Mouse (Mus musculus) lung, adult 18-20 months (tissue): ENCODE measurements around the gene Supt5.

Experiments used
- DNase-seq, 2 experiments: peaks; one replicate each; pipeline ENCODE4 v3.0.0; 2022; ENCODE audit warnings: mixed read lengths in 2 of 2

The Supt5 gene

DNA sequence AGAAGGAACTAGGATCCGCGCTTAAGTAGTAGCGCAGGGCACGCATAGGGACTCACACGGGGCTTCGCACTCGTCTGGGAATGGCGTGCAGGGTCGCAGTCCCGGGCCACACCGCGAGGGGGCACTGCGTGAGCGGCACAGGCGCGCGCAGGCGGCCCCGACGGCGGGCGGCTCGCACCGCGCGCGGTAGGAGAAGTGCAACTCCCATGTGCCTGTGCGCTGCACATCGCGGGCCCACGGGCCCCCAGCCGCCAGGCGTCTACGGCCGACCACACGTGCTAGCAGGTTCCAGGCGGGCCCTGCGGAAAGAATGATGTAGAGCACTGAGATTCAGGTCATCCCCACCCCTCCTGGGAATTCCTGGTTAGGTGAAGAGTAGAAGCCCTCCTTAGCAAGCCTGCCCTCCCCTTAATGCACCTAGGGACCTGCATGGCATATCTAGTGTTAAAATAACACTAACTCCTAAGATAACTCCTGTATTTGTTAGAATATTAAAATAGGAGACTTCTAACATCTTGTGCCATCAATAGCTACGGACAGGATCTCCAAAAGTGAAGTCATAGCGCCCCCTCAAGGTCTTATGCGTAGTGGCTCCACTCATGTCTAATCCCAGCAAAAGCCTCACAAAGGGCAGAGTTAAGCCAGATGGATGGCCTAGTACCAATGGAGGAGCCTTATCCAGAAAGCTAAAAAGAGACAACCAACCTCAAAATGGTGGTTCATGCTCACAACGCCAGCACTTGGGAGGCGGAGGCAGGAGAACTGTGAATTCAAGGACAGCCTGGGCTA is 39.5 kb downstream of the Supt5 start:
- DNase-seq: peak in 1 of 2 experiments; percentile 29

- DNase-seq: peak; percentile 27 to 39
Measured at GRCm38 (mm10) chr7:28294481-28294880, 44.1 kb downstream of the Supt5 start.

- DNase-seq: no peak
Measured at GRCm38 (mm10) chr7:28290638-28291590, 47.6 kb downstream of the Supt5 start, which contains the start of gene Selenov. Gene Selenov, minus strand, starts transcription at chr7:28291186.

DNA sequence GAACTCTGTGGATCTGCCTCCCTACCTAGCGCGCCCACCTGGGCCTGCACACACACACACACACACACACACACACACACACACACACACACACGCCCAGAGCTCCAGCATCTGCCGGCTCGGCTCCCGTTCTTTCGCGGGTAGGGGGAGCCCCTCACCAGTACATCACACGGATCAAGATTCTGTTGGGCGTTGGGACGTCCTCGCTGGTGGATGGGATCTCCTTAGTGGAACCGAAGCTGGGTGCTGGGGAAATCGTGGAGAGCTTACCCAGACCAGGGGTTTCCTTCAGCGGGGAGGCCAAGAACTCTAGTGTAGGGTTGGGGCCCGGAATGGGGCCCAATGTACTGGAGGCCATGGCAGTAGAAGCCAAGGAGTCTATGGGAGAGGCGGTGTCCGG is 48.4 kb downstream of the Supt5 start:
- DNase-seq: no peak

DNA sequence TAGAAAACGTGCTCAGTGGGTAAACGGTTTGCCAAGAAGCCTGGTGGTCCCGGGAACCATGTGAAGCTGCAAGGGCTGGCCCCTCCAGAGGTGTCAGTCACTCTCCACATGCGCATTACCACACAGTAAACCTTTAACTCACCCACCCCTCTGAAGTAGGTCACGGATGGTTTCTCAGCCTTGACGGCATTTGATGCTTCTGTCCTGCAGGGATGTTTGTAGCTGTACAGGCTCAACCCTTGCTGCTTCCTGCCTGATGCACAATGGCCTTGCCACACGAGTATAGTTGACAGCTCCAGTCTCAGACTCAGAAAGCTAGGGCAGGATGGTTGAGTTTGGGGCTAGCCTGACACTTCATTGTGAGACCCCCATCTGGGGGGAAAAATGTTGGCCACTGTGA is 57.9 kb downstream of the Supt5 start:
- no peak for DNase-seq

- no peak for DNase-seq
Measured at GRCm38 (mm10) chr7:28278279-28278652, 60.3 kb downstream of the Supt5 start.

GRCm38 (mm10) chr7:28277615-28278278 is 60.8 kb downstream of the Supt5 start, which contains the start of gene Eid2b:
Gene Eid2b, plus strand, starts transcription at chr7:28277739.
- peak; percentile 93 to 94 for DNase-seq

- no peak for DNase-seq
Measured at GRCm38 (mm10) chr7:28277237-28277614, 61.3 kb downstream of the Supt5 start.

DNA sequence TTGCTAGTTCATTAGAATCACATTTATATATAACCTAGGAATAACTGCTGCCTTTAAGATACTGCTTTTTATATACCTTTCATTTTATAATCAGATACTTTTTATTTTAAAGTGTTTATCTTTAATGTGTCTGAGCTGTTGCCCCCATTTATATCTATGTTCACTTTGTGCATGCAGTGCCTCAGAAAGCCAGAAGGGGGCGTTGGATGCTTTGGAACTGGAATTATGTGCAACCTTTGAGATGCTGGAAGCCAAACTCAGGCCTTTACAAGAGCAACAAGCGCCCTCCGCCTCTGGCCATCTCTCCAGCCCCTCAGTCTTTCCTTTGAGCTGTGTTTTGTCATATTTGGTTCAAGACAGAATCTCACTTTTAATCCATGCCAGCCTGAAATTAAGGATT is 66.8 kb downstream of the Supt5 start:
- DNase-seq: no peak

DNA sequence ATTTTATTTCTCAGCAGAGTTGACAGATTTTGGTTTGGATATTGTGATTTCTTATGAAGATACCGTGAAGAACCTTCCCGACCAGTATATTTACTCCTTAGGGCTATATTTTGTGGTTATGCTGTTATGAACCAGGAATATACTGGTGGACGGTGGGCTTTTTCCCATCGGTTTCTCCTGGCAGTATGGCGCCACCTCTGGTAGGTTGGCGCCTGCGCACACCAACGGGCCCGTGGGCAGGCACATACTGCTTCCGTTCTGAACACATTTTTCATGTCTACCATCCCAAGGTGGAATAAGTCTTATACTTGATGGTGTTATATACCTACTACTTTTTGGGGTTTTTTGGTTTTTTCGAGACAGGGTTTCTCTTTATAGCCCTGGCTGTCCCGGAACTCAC is 69.2 kb downstream of the Supt5 start:
- DNase-seq: no peak

GRCm38 (mm10) chr7:28268576-28268975 is 70.0 kb downstream of the Supt5 start:
- no peak for DNase-seq

- DNase-seq: peak; percentile 52 to 61
Measured at GRCm38 (mm10) chr7:28268042-28268531, 70.5 kb downstream of the Supt5 start.

GRCm38 (mm10) chr7:28267129-28268041 is 71.2 kb downstream of the Supt5 start, which contains the start of gene Eid2:
Gene Eid2, plus strand, starts transcription at chr7:28267881.
- peak; percentile 70 to 82 for DNase-seq

DNA sequence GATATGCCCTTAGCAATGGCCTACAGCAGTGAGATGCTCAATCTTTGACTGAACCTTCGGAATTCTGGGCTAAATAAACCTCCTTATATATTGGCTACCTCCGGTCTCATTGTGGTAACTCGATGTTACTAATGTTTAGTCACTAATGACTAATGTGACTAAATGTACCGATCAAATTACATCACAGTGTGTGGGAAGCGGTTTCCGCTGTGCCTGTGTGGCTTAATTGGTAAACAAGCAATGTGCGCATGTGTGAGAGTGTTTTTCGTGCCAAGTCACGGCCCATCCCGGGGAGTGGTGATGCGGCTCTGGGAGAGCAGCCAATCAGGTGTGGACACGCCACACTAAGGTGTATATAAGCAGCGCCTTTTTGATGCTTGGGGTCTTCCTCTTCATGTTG is 73.2 kb downstream of the Supt5 start:
- DNase-seq: no peak
